Comparison of ENCODE assay signal across 25 mouse cellular contexts in genomic region chr2:116966266-116966665, GRCm38 (mm10).
"Had no signal": no experiment of that assay in that cellular context is flagged by ENCODE, and none has a peak within 500 bp of the region (broad histone marks: within the 10 kb centered on the region; RNA-seq: fewer than 3 reads in every experiment).

No protein-coding gene starts in this region.

- H3K4me1 ChIP-seq: embryonic facial prominence, embryonic 13.5 days; embryonic facial prominence, embryonic 15.5 days; forebrain, embryonic 13.5 days; forebrain, embryonic 15.5 days; heart, embryonic 10.5 days had no signal

- DNase-seq: cerebellum, postnatal 10 days; cerebellum, postnatal 14 days; cerebellum, postnatal 25 days; cerebellum, postnatal 36 days; embryo, embryonic 11 days; forebrain, postnatal 0 days; gastrocnemius, adult 2 months; gastrocnemius, postnatal 10 days; gastrocnemius, postnatal 14 days; gastrocnemius, postnatal 25 days; gastrocnemius, postnatal 36 days; heart, adult 18-20 months; heart, adult 2 months had no signal

- H3K4me3 ChIP-seq: embryonic facial prominence, embryonic 10.5 days; embryonic facial prominence, embryonic 12.5 days; embryonic facial prominence, embryonic 13.5 days; embryonic facial prominence, embryonic 15.5 days; erythroblast, embryonic 14.5 days; forebrain, embryonic 10.5 days; forebrain, embryonic 12.5 days; forebrain, embryonic 13.5 days; forebrain, embryonic 15.5 days; gastrocnemius, adult 2 months; heart, adult 2 months; heart, embryonic 10.5 days had no signal

- H3K27ac ChIP-seq: embryonic facial prominence, embryonic 10.5 days; embryonic facial prominence, embryonic 12.5 days; embryonic facial prominence, embryonic 13.5 days; embryonic facial prominence, embryonic 15.5 days; forebrain, embryonic 10.5 days; forebrain, embryonic 12.5 days; forebrain, embryonic 13.5 days; forebrain, embryonic 15.5 days; gastrocnemius, adult 2 months; heart, adult 2 months; heart, embryonic 10.5 days had no signal

- ATAC-seq: forebrain, embryonic 13.5 days; forebrain, embryonic 14.5 days; forebrain, embryonic 15.5 days; forebrain, embryonic 16.5 days; forebrain, postnatal 0 days had no signal
